Mouse (Mus musculus) heart, adult 2 months (tissue): ENCODE results near the gene Ankk1. TPM values are rescaled to one million over a fixed set of nuclear protein-coding genes. Genes with fewer than 3 reads are reported as not detected.

Experiments
- DNase-seq, 2 experiments: peaks; one replicate each; pipeline ENCODE4 v3.0.0; 2021
- H3K27ac ChIP-seq: fragments of 200-600 bp; 2 replicates; pipeline ENCODE4 v1.8.1; 2022
- H3K27me3 ChIP-seq: fragments of 200-500 bp; 2 replicates; pipeline ENCODE4 v1.6.1; 2012; ENCODE audit warnings: mild to moderate bottlenecking, low read length, inconsistent platforms, mixed read lengths; ENCODE audit not compliant: control insufficient read depth, insufficient read depth
- H3K36me3 ChIP-seq: fragments of 200-500 bp; 2 replicates; pipeline ENCODE4 v1.6.1; 2012; ENCODE audit warnings: low read length, inconsistent platforms; ENCODE audit not compliant: control insufficient read depth, insufficient read depth
- H3K4me1 ChIP-seq: fragments of 200-500 bp; 2 replicates; pipeline ENCODE4 v1.6.1; 2011; ENCODE audit warnings: low read length; ENCODE audit not compliant: control insufficient read depth, insufficient read depth
- H3K4me3 ChIP-seq: fragments of 200-600 bp; 2 replicates; pipeline ENCODE4 v1.8.1; 2022
- H3K79me2 ChIP-seq: fragments of 200-500 bp; replicated peaks from 2 replicates; pipeline ENCODE4 v1.6.1; 2012; ENCODE audit warnings: mild to moderate bottlenecking, inconsistent platforms, low read length, moderate library complexity, mixed read lengths; ENCODE audit not compliant: control insufficient read depth, insufficient read depth
- H3K9ac ChIP-seq: fragments of 200-500 bp; 2 replicates; pipeline ENCODE4 v1.6.1; 2012; ENCODE audit warnings: low read depth, mild to moderate bottlenecking, control low read depth, inconsistent platforms, low read length, mixed read lengths
- CTCF ChIP-seq: fragments of 200-600 bp; IDR thresholded peaks from 2 replicates; pipeline ENCODE4 v1.8.1; 2022; ENCODE audit warnings: antibody characterized with exemption, mild to moderate bottlenecking, moderate library complexity
- EP300 ChIP-seq: fragments of 200-500 bp; IDR thresholded peaks from 2 replicates; pipeline ENCODE4 v1.6.1; 2011; ENCODE audit warnings: low read depth, low read length, control low read depth; ENCODE audit not compliant: insufficient read depth
- POLR2A ChIP-seq: fragments of 200-500 bp; IDR thresholded peaks from 2 replicates; pipeline ENCODE4 v1.6.1; 2011; ENCODE audit warnings: mild to moderate bottlenecking, low read depth, low read length, control low read depth; ENCODE audit not compliant: insufficient read depth
- WGBS: fragments of 180-500 bp; shearing (Covaris S2); methylation state at CpG from one replicate; pipeline ENCODE4 v1.1.7; 2018; 5-methylcytosine and 5-hydroxymethylcytosine counted together
- intact Hi-C: fragments of 180-260 bp; cut with DNase I; formaldehyde crosslinking; loops from one replicate; pipeline ENCODE4 v1.15.1; 2025
- polyA plus RNA-seq: library from polyadenylated mRNA; depleted of rRNA; stranded (reverse); fragments of >200 nt; gene quantifications from 2 replicates; pipeline ENCODE4 v1.2.3, GENCODE M21; 2012
- total RNA-seq, 2 experiments: library from RNA; stranded (reverse); gene quantifications; 2 replicates each; pipeline ENCODE4 v1.2.3; 2021

Ankk1 gene
- total and polyA plus RNA-seq, 3 experiments: not detected

DNA sequence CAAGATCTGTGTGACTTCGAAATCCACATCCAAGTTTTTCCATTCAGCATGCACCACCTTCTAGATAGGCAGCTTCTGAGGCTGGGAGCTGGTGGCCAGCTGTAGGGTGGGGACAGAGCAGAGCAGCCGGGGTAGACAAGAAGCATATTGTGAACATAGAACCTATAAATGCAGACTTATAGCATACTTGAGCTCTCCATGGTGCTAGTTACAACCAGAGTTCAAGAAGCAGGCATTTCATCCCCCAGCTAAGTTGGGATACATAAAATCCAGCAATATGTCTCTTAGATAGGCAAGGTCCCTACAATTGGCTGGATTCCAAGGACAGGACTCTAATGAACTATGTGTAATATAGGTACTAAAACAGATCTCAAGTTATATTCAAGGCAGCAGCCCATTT, 23.1 kb downstream of the Ankk1 start:
- no peak overlapping the region for H3K9ac ChIP-seq
- no peak overlapping the region for H3K27ac ChIP-seq
- TF ChIP-seq POLR2A: no peak
- TF ChIP-seq CTCF: no peak
- no peak for TF ChIP-seq EP300
- H3K27me3 ChIP-seq: no peaks in the 10 kb centered on the region
- DNase-seq: no peak
- H3K4me3 ChIP-seq: no peak overlapping the region
- H3K36me3 ChIP-seq: no peaks in the 10 kb centered on the region
- H3K4me1 ChIP-seq: no peaks in the 10 kb centered on the region
- intact Hi-C loops: no loop called here
- 57% methylated on average over 2 of the region's 2 CpGs for WGBS
- H3K79me2 ChIP-seq: no peaks in the 10 kb centered on the region

DNA sequence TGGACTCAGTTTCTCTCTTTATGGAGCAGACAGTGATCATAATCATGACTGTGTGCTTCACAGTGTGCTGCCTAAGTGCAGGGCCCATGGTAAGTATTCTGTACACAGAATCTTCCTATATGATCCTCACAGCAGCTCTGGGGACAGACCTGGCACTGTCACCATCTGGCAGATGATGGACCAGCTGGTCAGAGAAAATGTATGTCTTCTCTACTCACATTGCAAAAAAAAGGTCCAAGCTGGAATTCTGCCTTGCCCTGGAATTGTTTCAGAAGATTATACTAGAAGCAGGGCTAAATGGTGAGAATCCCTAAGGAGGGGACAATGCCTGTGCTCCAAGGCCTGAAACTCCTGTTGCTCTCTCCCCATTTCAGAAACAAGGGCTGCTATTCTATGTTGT, 30.8 kb downstream of the Ankk1 start:
- H3K36me3 ChIP-seq: no peaks in the 10 kb centered on the region
- no peak for DNase-seq
- intact Hi-C loops: no loop called here
- no peaks in the 10 kb centered on the region for H3K27me3 ChIP-seq
- no peak overlapping the region for H3K9ac ChIP-seq
- no peaks in the 10 kb centered on the region for H3K79me2 ChIP-seq
- no peak overlapping the region for H3K27ac ChIP-seq
- TF ChIP-seq EP300: no peak
- TF ChIP-seq POLR2A: no peak
- no peak for TF ChIP-seq CTCF
- no peak overlapping the region for H3K4me3 ChIP-seq
- no peaks in the 10 kb centered on the region for H3K4me1 ChIP-seq

- Histone ChIP-seq H3K27me3 (no peaks in the 10 kb centered on the region), H3K27ac (no peak overlapping the region), H3K36me3 (no peaks in the 10 kb centered on the region), H3K79me2 (no peaks in the 10 kb centered on the region), H3K4me3 (no peak overlapping the region), H3K9ac (no peak overlapping the region), H3K4me1 (no peaks in the 10 kb centered on the region)
- 30% methylated on average over 2 of the region's 2 CpGs for WGBS
- TF ChIP-seq POLR2A: no peak
- TF ChIP-seq EP300: no peak
- TF ChIP-seq CTCF: no peak
- no peak for DNase-seq
- intact Hi-C loops: no loop called here
Measured at GRCm38 (mm10) chr9:49392242-49392641, 34.6 kb downstream of the Ankk1 start.

DNA sequence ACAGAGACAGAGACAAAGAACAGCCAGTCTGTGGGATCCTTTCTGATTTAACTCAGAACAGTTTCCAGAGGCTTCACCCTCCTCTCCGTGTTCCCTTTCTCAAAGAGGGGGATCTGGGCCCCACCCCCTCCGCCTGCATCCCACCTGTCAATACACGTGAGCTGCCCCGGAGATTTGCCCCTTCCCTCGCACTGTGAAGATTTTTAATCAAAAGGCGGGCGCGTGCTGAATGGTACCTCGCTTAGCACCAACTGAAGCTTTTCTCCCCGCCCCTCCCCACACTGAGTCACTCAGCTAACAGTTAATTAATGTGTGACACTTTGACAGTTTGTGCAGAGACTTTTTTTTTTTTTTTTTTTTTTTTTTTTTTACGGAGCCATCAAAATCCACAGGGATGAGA, 40.7 kb downstream of the Ankk1 start:
- Histone ChIP-seq H3K79me2 (no peaks in the 10 kb centered on the region), H3K4me3 (no peak overlapping the region), H3K9ac (no peak overlapping the region), H3K4me1 (peaks cover 1% of the 10 kb centered on the region; the same call in 1 of the 2 replicates), H3K27me3 (no peaks in the 10 kb centered on the region), H3K36me3 (no peaks in the 10 kb centered on the region), H3K27ac (peak overlapping the region; percentile 86)
- WGBS: 52% methylated on average over 11 of the region's 11 CpGs
- intact Hi-C loops: loop anchor here (5.0 kb wide), 2 partner anchors 96 to 139 kb away; no protein-coding TSS in a partner anchor
- TF ChIP-seq POLR2A (no peak), EP300 (no peak), CTCF (no peak)
- no peak for DNase-seq

DNA sequence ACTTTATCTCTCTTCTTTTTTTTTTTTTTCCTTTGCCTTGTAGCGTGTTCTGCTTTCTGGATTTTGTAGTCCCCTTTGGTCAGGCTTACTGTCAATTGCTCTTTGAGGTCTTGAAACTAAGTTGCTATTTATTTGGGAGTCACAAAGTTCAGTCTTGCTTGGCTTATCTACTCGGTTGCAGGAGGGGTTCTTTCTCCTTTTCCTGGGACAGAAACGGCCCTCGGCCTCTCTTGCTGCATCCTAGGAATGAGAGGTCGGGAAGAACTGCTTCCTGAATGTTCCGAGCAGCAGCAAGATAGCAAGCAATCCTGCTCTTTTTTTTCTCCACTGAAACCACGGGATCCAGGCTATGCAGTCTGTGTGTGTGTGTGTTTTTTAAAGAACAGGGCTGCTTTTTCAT, 41.5 kb downstream of the Ankk1 start:
- H3K27ac ChIP-seq: peak overlapping the region; percentile 86
- no peaks in the 10 kb centered on the region for H3K36me3 ChIP-seq
- TF ChIP-seq CTCF (no peak), EP300 (no peak), POLR2A (no peak)
- DNase-seq: peak in 1 of 2 experiments; percentile 34
- peaks cover 1% of the 10 kb centered on the region for H3K4me1 ChIP-seq
- intact Hi-C loops: loop anchor here (5.0 kb wide), 2 partner anchors 97 to 138 kb away; no protein-coding TSS in a partner anchor
- H3K4me3 ChIP-seq: no peak overlapping the region
- 5% methylated on average over 7 of the region's 7 CpGs for WGBS
- H3K9ac ChIP-seq: peak overlapping the region; percentile 5; the same call in 1 of the 2 replicates
- no peaks in the 10 kb centered on the region for H3K79me2 ChIP-seq
- H3K27me3 ChIP-seq: no peaks in the 10 kb centered on the region

DNA sequence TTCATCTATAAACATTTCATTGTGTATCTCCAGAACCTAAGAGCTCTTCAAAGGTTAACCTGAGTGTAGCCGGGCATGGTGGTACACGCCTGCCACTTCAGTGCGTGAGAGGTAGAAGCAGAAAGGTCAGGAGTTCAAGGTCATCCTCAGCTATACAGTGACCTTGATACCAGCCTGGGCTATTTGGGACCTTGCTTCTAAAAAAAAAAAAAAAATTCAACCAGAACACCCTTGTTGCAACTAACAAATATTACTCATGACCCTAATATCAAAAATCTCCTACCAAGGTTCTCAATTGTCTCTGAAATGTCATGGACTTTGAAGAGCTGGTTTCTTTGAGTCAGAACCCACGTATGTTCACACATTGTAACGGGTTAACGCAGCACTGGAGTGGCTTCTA, 42.0 kb downstream of the Ankk1 start:
- H3K36me3 ChIP-seq: no peaks in the 10 kb centered on the region
- no peak overlapping the region for H3K4me3 ChIP-seq
- no peaks in the 10 kb centered on the region for H3K27me3 ChIP-seq
- H3K27ac ChIP-seq: peak overlapping the region; percentile 86
- TF ChIP-seq EP300: no peak
- no peak for TF ChIP-seq POLR2A
- no peak for TF ChIP-seq CTCF
- intact Hi-C loops: loop anchor here (5.0 kb wide), 3 partner anchors 97 to 303 kb away; partner anchors contain the start of gene Tmprss5
- DNase-seq: no peak
- 35% methylated on average over 6 of the region's 6 CpGs for WGBS
- H3K9ac ChIP-seq: no peak overlapping the region
- peaks cover 1% of the 10 kb centered on the region for H3K4me1 ChIP-seq
- H3K79me2 ChIP-seq: no peaks in the 10 kb centered on the region
